Mouse (Mus musculus): ENCODE results near the gene Zfp408. TPM values are rescaled to one million over a fixed set of nuclear protein-coding genes. Genes with fewer than 3 reads are reported as not detected.

Gene Zfp408
- total RNA-seq, 2 experiments from 2014 or later: 3.1 to 3.8 TPM

DNA sequence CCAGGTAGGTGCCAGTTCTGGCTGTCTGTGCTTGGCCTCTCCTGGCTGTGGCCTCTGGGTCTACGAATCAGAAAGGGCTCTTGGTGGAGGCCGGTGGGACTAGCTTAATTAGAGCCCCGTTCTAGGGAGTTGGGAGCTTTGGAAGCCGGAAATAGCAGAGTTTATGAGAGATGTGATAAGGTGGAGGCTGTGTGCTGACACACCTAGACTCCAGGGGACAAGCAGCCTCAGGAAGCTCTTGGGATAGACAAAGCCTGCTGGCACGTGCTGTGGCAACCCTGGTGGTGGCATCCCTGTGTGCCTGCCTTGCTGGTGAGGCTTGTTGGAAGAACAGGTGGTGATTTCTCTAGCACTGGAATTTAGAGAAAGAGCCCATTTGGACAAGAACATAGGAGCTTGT is 5.8 kb upstream of the Zfp408 start:
- intact Hi-C loops (cut with DNase I; ENCODE audit: low total_unique reads): no loop called here
- DNase-seq: no peak

DNA sequence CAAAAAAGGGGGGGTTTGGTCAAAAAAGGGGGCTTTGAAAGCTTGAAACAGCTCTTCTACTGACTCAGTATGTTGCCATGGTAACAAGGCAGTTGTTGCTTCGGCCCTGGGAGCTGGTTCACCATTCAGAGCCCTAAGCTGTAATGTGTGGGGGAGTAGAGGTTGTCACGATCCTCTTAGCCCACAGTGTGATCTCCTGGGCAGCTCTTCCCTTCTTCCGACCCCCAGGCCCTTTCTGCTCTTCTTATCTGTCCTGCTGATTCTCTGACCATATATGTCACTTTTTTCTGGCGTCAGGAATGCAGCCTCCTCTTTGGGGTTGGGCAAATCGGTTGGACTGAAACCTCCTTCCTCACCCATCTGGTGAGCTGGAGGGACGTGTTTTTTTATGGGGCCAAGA is 3.3 kb upstream of the Zfp408 start:
- intact Hi-C loops (cut with DNase I; ENCODE audit: low total_unique reads): no loop called here
- no peak for DNase-seq

DNA sequence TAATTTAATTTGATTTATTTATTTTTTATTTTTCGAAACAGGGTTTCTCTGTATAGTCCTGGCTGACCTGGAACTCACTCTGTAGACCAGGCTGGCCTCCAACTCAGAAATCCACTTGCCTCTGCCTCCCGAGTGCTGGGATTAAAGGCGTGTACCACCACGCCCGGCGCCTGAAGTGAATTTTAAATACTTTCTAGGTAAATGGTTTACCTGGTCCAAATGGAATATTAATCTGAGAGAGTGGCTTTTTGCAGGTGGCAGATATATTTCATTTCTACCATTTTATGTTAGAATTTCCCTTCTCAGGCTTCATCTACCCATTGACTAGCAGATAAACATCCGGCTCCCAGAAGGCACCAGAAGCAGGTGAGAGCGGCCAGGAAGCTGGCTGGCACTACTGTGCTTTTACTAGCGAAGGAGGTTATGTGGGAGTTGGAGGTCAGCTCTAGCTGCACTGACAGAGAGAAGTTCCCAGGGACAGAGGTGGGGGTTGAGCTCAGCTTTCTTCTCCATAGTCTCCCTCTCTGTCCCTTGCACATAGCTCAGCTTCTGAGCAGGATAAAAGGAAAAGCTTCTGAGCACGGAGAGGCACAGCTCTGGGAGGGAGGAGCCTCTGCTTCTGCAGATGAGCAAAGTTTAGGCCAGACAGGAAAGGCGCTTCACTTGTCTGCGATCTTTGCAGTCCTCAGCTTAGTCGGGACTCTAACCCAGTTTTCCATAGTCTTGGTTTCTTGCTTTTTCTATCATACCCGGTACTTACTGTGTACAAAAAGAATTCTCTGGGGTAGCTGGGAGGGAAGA is 2.1 kb upstream of the Zfp408 start:
- intact Hi-C loops (cut with DNase I; ENCODE audit: low total_unique reads): no loop called here
- DNase-seq: no peak

DNA sequence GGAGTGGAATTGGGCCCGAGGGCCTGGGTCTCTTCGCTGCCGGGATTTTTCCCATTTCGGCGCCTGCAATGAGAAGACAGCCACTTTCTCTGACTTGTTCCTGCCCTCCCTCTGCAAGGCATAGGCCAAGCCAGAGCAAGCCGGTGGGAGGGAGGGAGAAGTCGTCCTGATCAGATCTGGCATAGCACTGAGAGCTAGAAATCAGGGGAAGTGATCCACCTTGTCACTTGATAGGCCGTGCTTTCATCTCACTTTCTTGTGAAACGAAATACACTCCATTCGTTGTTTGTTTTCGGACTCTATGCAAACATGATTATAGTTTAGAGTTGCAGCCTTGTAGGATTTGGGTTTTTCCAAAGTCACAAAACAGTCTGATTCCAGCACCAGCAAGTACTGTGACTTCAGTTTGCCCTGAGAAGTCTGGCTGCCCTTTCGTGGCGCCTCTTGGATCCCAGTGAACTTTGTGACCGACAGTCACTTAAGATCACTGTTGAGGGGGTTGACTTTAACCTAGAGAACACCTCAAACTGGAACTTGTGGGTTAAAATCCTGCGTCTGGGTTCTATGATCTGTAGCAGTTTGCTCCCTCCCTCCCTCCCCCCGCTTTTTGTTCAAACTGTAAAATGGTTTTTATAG is 887 bp upstream of the Zfp408 start:
- intact Hi-C loops (cut with DNase I; ENCODE audit: low total_unique reads): no loop called here

DNA sequence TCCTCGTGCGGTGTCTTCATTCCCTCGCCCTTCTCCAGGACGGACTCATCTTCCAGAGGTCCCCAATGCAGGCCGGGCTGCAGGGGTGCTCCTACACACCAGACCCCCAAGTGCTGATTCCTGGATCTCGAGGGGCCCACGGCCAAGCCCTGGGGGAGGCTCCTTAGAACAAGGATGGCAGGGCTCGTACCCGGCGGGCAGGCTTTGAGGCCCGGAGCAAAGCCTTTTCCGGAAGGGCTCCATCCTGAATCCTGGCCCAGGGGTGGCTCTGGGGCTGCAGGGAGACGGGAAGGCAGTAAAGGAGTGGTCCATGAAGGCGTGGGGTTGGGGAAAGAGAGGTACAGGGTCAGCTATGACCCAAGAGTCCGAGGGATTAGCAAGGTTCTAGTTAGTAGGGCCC is 439 bp downstream of the Zfp408 start:
- no peak for DNase-seq
- intact Hi-C loops (cut with DNase I; ENCODE audit: low total_unique reads): no loop called here

More for the DNA sequence above, 887 bp upstream of the Zfp408 start:
- peak; percentile 15 for DNase-seq

DNA sequence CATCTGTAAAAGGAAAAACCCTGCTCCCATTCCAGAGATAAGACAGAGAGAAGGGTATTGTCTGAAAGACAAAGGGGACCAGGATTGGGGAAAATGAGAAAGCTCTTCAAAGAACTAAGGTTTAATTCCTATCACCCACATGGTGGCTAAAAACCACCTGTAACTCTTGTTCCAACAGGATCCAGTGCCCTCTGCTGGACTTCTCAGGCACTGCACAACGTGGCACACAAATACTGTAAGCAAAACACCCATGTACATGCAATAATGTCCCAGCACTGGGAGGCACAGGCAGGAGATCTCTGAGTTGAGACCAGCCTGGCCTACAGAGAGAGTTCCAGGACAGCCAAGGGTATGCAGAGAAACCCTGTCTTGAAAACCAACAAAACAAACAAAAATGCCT is 2.9 kb downstream of the Zfp408 start:
- DNase-seq: no peak
- intact Hi-C loops (cut with DNase I; ENCODE audit: low total_unique reads): no loop called here

DNA sequence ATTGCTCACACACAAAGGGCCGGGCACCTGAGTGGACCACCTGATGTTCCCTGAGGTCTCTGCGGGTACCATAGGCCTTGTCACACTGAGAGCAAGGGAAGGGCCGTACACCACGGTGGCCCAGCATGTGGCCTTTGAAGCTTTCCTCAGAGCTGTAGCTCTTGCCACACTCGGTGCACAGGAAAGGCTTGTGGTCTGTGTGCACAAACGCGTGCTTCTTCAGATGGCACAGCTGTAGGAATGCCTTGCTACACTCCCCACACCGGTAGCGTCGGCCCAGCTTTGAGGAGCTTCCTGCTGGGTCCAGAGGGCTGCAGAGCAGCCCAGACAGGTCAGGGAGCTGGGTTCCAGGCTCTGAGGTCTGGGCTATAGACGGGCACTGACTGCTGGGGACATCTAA is 3.8 kb downstream of the Zfp408 start:
- no peak for DNase-seq
- intact Hi-C loops (cut with DNase I; ENCODE audit: low total_unique reads): no loop called here

DNA sequence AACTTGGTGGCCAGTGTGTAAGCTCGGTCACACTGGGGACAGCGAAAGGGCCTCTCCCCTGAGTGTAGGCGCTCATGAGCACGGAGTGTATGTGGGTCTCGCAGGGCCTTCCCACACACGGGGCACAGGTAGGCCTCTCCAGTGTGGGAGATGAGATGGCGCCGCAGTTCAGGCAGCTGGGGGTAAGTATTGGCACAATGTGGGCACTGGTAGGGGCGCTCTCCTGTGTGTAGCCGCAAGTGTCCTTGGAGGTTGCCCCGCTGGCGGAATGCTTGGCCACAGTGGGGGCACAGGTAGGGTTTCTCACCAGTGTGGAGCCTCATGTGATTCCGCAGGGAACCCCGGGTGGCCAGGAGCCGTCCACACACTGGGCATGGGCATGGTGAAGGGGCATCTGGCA is 4.2 kb downstream of the Zfp408 start:
- intact Hi-C loops (cut with DNase I; ENCODE audit: low total_unique reads): no loop called here
- no peak for DNase-seq

DNA sequence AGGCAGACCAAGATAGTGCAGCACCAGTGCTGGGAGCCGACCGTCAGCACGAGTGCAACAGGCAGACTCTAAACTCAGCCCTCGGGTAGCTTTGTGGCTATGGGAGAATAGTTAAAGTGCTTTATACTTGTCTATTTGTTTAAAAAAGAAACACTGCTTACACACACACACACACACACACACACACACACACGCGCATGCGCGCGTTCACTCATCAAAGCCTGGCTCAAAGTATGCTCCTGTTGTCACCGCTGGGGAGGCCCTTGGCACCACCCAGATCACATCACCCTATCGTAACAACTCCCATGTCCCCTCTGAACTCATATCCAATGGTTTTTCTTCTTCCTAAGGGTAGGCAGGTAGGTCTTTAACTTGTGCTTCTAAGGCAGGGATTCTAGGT is 5.6 kb downstream of the Zfp408 start:
- intact Hi-C loops (cut with DNase I; ENCODE audit: low total_unique reads): no loop called here
- no peak for DNase-seq

DNA sequence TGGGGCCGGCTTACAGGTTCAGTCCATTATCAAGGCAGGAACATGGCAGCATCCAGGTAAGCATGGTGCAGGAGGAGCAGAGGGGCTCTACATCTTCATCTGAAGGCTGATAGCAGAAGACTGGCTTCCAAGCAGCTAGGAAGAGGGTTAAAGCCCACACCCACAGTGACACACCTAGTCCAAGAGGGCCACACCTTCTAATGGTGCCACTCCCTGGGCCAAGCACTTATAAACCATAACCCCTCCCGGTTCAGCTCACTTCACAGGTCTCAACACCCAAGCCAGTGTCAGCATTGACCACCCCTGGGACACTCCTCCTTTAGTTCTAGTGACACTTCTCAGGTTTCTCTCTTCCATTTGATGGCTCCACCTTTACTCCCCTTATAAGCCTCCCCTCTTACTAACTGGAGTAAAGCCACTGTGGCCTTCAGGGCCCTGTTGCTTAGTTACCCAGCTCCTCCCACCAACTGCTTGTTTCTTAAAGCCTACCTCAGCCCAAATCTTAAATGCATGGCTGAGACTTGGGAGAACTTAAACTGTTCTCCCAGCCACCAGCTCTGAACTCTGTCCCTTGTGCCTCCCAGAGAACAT is 6.7 kb downstream of the Zfp408 start:
- DNase-seq: no peak
- intact Hi-C loops (cut with DNase I; ENCODE audit: low total_unique reads): no loop called here

DNA sequence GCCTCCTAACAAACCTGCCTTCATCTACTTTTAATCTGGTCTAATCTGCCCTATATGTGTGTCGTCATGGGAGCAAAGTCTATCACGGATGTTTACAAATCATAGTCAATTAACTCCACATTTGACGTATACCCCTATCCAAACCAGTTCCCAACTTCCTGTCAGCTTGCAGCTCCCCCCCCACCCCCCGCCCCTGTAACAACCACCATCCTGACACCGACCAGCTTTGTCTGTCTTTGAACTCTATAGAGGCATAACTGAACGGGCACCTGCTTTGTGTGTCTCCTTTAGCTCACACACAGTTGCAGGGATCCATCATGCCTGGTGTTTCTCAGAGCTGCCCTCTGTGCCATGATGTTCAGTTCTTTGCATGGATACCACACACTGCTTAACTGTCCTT is 10.7 kb downstream of the Zfp408 start:
- DNase-seq: no peak
- intact Hi-C loops (cut with DNase I; ENCODE audit: low total_unique reads): no loop called here

DNA sequence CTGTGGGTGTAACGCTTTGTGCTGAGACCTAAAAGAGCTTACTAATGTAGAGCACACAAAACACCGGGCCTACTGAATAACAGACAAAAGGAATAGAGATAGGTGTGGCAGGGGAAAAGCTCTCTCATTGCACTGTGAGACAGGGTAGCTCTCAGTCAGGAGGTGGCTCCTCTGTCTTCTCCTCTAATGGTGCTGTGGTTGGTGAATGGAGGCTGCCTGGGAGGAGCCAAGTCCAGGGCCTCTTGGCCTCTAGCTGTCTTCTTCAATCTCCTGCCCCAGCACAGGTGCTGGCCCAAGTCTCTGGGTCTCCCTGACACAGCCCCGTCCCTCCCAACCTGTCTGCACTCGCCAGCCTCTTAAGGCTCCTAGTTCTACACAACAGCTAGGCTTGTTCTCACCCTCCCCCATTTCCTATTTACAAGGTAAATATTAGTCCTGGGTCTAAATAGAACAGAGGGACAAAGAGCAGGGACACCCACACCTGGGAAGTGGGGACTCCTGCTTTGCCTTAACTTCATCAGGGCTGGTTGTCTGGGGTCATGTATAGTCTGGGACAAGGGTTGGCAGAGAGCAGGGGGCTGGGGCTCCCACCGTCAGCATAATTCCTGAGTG is 12.8 kb downstream of the Zfp408 start:
- intact Hi-C loops (cut with DNase I; ENCODE audit: low total_unique reads): no loop called here

DNA sequence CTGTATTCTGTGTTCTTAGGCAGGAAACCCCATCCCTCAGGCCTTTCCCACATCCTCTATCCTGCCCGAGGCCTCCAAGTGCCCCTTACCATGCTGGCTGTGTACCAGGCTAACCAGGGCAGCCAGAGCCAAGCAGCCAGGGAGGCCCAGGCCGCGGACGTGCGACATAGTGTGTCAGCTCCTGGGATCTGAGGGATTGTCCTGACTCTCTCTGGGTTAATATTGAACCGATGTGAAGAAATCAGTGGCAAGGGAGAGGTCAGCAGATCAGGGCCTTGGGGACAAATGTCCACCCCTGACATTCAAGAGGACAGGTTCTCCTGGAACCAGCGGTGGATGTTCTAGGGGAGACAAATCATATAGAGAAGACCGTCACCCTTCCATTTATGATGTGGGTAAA is 13.4 kb downstream of the Zfp408 start, which contains the start of gene F2:
Gene F2 (minus strand): TSS at position 186 of the 400 bp plus-strand sequence.
- intact Hi-C loops (cut with DNase I; ENCODE audit: low total_unique reads): no loop called here
- DNase-seq: no peak

More for the DNA sequence above, 12.8 kb downstream of the Zfp408 start:
- DNase-seq: no peak

DNA sequence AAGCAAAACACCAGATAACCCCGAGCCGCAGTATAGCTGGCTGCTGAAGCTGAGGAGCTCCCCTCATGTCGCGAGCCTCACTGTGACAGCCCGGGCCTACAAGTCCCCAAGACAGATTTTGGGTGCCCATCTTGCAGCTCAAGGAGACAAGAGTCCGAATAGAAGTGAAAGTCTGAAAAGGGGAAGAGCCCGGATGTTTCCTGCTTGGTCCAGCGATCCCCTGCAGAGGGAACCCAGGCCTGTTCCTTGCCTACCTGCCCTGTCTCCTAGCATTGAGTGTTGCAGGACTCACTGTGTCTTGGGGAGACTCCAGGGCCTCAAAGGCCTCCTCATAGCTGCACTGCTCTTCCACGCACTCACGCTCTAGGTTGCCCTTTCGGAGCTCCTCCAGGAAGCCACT is 14.1 kb downstream of the Zfp408 start:
- DNase-seq: no peak
- intact Hi-C loops (cut with DNase I; ENCODE audit: low total_unique reads): no loop called here

DNA sequence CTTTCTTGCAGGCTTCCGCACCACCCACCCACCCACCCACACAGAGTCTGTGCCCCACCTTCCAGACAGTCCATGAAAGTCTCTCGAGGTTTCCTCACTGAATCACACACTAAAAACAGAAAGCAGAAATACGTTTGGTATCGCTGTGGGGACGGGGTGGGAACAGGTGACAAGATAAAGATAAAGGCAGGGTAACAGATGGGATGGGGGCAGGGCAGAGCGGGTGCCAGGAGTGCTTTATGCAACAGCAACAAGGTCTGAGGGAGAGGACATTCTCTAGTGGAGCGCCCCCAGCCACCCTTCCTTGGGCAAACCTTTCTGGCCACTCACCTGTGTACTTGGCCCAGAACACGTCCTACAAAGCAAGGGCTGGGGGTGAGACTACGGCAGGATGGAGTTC is 14.8 kb downstream of the Zfp408 start:
- no peak for DNase-seq

DNA sequence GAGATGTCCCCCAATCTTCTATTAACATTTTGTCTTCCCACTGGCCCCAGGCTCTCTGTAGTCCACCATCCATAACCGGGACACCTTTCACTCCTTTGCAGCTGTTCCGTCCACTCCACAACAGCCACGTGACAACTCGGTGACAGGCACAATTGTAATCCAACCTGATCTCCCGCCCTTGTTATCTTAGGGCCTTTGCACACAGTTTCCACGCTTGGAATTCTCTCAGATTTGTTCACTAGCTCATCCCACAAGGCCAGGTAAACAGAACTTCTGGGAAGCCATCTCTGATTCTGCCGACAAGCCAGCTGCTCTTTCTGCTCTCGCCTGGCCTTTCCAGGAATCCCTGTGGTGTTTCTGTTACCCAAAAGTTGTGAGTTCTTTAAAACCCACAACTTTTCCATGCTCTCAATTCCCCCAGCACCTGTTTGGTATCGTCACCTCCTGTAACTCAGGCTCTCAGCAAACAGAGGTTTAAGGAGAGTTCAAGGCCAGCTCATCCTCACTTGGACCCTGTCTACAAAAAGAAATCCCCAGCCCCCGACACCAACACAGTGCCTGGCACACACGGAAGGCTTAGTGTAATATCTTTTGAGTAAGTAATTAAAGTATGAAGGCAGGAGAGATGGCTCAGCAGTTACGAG is 16.1 kb downstream of the Zfp408 start:
- no peak for DNase-seq
- intact Hi-C loops (cut with DNase I; ENCODE audit: low total_unique reads): no loop called here

More for the DNA sequence above, 14.8 kb downstream of the Zfp408 start:
- intact Hi-C loops (cut with DNase I; ENCODE audit: low total_unique reads): no loop called here

DNA sequence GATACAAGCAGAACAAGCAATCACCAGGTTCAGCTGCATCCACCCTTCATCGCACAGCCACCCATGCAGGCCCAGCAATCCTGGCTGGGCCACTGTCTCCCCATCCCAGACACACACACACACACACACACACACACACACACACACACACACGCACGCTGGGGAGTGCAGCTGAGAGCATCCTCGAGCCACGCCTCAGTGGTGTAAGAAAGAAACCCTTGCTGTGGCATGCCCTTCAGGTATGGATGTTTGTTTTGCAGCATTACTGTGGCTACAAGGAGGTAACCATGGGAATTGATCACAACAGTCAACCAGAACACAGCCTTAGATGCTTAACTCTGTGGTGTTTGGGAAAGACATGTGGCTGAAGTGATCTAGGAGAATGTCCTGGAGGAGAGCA is 17.3 kb downstream of the Zfp408 start:
- no peak for DNase-seq
- intact Hi-C loops (cut with DNase I; ENCODE audit: low total_unique reads): no loop called here

DNA sequence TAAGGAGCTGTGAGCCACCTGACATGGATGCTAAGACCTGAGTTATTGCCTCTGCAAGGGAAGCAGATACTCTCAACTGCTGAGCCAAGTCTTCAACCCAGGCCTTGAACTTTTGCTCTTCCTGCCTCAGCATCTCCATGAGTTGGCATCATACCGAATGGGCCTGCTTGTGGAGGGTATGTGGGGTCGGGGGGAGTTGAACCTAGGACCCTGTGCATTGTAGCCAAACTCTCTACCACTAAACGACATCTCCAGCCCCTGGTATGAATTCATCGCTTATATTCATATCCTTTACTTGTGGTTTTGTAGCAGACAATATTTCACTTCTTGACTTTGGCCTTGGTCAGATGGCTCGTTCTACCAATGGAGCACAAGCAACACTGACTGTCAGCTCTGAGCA is 17.8 kb downstream of the Zfp408 start:
- intact Hi-C loops (cut with DNase I; ENCODE audit: low total_unique reads): no loop called here
- DNase-seq: no peak

DNA sequence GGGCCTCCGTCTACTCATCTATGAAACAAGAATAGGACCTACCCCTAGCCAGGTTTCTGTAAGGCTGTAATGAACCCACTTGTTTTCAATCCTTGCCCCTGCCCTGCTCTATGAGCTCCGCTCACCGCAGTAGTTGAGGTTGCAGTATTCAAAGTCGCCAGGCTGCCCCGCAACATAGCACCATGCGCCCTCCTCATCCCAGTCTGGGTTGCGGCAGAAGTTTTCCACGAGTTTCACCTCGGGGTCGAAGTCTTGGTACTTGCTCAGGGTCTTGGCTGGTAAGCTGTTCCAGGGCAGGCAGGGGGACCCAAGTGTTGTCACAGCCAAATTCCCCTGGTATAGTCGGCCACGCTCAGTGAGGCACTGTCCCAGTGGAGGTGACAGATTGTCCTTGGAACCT is 19.2 kb downstream of the Zfp408 start:
- intact Hi-C loops (cut with DNase I; ENCODE audit: low total_unique reads): no loop called here
- DNase-seq: no peak

DNA sequence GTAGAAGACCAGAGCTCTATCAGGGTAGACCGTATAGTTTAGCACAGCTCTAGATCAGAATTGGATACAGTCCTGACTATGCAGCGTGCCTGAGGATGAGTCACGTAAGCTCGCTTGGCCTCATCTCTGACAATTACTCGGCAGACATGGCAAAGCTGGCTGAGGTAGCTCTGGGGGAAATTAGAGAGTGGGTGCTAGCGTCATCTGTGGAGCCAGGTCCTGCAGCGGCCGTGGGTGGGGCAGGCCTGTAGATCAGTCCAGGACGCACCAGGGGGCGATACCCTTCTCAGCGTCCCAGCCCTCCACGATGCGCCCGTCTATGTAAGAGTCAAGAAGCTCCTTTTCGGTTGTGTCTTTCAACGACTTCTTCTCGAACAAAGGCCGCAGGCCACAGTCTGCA is 19.9 kb downstream of the Zfp408 start:
- no peak for DNase-seq

More for the DNA sequence above, 19.9 kb downstream of the Zfp408 start:
- intact Hi-C loops (cut with DNase I; ENCODE audit: low total_unique reads): no loop called here

All from gastrocnemius, postnatal 14 days (tissue).